Mouse (Mus musculus) embryo, embryonic 10.5 days (tissue): ENCODE measurements around the gene Col11a2.

ENCODE experiments used
- DNase-seq: peaks from one replicate; pipeline ENCODE4 v3.0.0-alpha.2; 2015; ENCODE audit warnings: low spot score

The Col11a2 gene

GRCm38 (mm10) chr17:34057224-34057623 is 18.0 kb downstream of the Col11a2 start:
- no peak for DNase-seq

DNA sequence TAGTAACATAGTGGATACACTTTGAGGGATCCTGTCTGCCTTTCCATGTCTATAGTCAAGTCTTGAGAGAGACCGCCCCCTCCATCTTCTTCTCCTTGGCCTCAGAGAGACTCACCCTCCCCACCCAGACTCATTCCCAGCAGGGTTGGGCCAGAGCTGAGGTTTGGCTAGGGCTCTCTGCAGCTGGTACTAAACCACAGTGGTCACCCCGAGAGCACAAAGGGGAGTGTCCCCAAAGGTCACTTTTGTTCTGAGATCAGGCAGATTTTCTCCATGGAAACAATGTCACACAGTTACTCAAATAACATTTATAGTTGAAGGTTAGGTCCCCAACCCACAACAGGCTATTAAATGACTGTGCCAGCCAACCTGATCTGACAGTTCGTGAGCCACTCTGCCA is 29.6 kb downstream of the Col11a2 start:
- no peak for DNase-seq

DNA sequence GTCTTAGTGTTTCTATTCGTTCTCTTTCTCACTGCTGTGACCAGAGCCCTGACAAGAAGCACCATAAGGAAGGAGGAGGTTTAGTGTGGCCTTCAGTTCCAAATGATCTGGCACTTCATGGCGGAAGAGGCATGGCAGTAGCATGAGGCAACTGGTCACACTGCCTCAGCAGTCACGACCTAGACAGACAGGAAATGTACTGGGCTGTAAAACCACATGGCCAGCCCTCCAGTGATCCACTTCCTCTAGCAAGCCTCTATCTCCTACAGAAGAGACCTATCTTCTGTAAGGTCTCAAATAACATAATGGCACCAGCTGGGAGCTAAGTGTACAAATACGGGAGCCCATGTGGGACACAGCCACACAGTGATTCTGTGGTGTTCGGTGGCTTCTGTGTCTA is 32.9 kb downstream of the Col11a2 start:
- no peak for DNase-seq

DNA sequence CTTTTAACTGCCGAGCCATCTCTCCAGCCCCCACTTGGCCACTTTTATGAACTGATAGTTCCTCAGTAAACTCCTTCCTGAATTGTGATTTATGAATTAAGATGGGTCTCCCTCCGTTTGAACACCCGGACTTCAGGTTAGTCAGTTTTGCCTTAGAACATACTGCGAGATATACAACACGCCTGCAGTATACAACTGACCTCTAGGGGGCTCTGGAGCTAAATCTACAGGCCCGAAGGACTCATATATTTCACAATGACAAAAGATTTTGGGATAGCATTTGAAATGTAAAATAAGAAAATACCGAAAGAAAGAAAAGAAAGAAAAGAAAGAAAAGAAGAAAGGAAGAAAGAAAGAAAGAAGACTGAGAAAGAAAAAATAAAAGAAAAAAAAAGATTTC is 36.0 kb downstream of the Col11a2 start:
- DNase-seq, result peak; percentile 78

GRCm38 (mm10) chr17:34077549-34077948 is 38.3 kb downstream of the Col11a2 start:
- DNase-seq, result peak; percentile 94

- DNase-seq, result no peak
Measured at GRCm38 (mm10) chr17:34078148-34078547, 38.9 kb downstream of the Col11a2 start.

- DNase-seq, result no peak
Measured at GRCm38 (mm10) chr17:34079002-34079401, 39.8 kb downstream of the Col11a2 start.

GRCm38 (mm10) chr17:34079621-34080020 is 40.4 kb downstream of the Col11a2 start:
- DNase-seq, result peak; percentile 59

DNA sequence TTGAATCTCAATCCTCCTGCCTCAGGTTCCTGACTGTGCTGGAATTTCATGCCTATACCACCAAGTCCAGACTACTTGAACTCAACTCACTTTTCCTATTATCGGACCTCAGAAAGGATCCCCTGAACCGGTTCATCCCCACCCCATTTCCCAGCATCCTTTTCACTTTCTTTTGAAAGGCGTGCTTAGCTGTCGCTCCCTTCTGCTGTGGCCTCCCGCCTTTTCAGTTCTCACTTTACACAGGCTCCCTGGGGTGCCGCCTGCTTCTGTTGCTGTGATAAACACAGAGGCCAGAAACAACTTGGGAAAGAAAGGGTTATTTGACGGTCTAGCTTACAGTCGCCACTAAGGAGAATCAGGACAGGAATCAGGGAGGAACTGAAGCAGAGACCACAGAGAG is 43.9 kb downstream of the Col11a2 start:
- peak; percentile 44 for DNase-seq

DNA sequence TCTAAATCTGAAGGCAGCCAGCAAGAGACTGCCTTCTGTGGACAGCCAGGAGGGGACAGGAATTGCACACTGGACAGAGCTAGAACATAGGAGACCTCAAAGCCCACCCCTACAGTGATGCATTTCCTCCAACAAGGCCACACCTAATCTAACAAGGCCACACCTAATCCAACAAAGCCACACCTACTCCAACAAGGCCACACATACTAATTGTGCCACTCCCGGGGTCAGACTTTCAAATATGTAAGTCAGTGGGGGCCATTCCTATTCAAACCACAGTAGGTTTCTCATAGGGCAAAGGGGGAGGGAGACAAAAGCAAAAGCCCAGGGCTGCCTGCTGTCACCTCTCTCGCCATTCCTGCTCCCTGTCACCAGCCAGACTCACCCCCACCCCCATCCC is 48.1 kb downstream of the Col11a2 start:
- no peak for DNase-seq

DNA sequence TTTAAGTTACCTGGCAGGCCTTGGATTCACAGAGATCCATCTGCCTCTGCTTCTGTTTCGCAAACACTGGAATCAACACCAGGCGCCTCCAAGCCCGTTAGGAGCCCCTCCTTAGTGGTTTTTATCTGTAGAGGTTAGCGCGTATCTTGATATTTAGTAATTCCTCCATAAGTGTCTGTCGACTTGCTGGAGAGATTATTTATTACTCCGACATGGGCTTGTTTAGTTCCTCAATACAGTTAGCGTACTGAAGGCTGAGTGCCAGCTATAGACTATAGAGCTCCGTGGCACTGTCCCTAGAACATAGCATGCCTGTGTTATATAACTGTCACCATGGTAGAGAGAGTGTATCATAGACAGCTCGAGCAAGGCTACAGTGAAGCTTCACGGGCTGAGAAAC is 48.9 kb downstream of the Col11a2 start:
- DNase-seq, result no peak

- peak; percentile 46 for DNase-seq
Measured at GRCm38 (mm10) chr17:34090923-34091322, 51.7 kb downstream of the Col11a2 start.

GRCm38 (mm10) chr17:34092197-34092875 is 53.1 kb downstream of the Col11a2 start, which contains the start of gene H2-Oa:
Gene H2-Oa, plus strand, starts transcription at chr17:34092340.
- DNase-seq, result no peak

- peak; percentile 87 for DNase-seq
Measured at GRCm38 (mm10) chr17:34093199-34093874, 54.1 kb downstream of the Col11a2 start.

- no peak for DNase-seq
Measured at GRCm38 (mm10) chr17:34094283-34095035, 55.2 kb downstream of the Col11a2 start.

- DNase-seq, result no peak
Measured at GRCm38 (mm10) chr17:34096497-34097010, 57.3 kb downstream of the Col11a2 start.

GRCm38 (mm10) chr17:34097272-34097671 is 58.0 kb downstream of the Col11a2 start:
- DNase-seq, result no peak

DNA sequence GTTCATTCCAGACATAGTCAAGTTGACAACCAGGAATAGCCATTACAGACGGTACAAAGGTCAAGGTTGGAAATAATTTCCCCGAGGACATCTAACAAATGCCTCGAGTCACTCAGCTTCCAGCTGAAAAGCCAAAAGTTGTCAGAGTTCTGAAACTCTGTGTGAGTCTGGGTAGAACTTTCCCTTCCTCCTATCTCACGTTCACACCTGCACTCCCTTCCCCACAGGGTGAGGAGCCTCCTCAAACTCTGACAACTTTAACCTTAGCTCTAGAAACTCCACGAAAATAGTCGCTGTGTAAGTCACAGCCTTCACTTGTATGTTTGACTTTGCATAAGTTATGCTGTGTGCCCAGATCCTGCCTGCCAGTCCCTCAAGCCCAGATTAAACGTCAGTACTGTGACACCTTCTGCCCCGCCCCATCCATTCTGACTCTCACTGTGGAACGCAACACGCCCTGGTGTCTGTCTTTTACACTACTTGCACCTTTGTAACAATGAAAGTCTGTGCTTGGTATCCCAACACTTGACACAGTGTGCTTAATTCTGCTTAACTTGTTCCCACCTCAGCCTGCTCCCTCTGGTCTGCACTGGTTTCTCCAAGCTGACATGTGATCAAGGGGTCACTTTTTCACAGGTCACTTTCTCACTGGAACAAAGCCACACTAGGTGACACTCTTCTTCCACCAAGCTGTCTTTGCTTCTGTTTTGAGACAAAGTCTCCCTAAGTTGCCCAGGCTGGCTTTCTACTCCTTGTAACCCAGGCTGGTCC is 59.7 kb downstream of the Col11a2 start:
- no peak for DNase-seq

GRCm38 (mm10) chr17:34099531-34099930 is 60.3 kb downstream of the Col11a2 start:
- no peak for DNase-seq

DNA sequence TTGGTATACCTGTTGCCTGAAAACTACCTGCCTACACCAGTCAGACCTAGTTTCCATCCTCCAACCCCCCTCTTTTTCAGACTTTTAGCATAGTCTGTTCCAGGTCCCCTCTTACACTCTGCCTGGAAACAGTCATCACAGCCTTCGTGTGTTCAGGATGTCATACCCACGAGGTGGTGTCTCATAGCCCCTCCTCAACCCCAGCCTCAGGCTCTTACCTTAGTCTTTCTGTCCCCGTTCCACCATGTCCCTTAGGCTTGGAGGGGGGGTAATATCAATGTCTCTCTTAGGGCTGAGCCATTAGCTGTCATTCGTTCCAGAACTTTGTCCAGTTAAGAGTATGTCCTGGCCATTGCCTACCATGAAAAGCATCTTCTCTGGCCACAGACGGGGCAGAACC is 61.9 kb downstream of the Col11a2 start:
- no peak for DNase-seq

GRCm38 (mm10) chr17:34101604-34102032 is 62.4 kb downstream of the Col11a2 start:
- peak; percentile 97 for DNase-seq

DNA sequence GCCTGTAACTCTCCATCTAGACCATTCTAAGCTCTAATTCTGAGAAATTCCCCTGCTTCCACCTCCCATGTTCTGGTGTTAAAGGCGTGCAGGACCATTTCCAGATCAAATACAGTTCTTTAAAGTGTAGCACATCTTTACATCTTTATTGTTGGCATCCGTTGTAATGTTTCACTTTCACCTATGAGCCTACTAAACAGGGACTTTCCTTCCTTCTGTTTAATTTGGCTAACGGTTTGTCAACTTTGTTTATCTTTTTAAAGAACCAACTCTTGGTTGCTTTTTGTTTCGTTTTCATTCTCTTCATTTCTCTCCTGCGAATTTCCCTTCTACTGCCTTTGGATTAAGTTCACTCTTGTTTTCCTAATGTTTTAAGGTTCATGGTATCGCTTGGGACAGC is 63.6 kb downstream of the Col11a2 start:
- DNase-seq, result no peak
